Mouse (Mus musculus): Measurements from ENCODE around the gene Gtf2ird1.
"Not testable (repeated sequence)": the region's sequence is repeated elsewhere in the genome, so short reads cannot be mapped to it uniquely, and the experiment has no call there.

The Gtf2ird1 gene

DNA sequence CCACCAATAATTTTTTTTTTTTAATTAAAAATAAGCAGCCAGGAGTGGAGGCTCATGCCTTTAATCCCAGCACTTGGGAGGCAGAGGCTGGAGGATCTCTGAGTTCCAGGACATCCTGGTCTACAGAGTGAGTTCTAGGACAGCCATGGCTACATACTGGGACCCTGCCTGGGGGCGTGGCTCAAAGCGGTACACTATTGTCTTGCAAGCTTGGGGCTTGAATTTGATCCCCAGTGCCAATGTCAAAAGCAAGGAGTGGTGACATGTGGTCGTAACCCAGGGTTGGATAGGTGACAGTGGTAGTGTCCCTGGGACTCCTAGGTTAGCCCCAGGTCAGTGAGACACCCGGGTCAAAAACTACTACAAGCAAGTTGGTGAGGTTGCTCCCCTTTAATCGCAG is 114.8 kb downstream of the Gtf2ird1 start:
- DNase-seq, result no peak

DNA sequence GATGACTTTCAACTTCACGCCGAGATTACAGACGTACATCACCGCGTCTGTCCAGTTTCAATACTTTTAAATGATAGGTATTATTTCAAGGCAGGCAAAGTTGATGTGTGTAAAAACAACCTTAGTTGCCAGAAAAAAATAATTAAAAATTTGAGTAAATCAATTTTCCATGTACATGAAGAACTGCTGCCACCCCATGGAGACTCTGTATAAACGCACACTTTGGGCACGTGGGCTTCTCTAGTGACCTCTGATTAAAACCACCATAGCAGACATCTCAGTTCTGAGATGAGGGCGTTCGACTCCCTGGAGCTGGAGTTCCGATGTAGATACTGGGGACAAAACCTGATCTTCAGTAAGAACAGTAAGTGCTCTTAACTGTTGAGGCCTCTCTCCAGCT is 115.2 kb downstream of the Gtf2ird1 start:
- DNase-seq, result no peak

GRCm38 (mm10) chr5:134340101-134340522 is 116.4 kb downstream of the Gtf2ird1 start:
- DNase-seq, result no peak

- not testable (repeated sequence) for DNase-seq
These were observed 119.5 kb downstream of the Gtf2ird1 start for GRCm38 (mm10) chr5:134337012-134337411.

DNA sequence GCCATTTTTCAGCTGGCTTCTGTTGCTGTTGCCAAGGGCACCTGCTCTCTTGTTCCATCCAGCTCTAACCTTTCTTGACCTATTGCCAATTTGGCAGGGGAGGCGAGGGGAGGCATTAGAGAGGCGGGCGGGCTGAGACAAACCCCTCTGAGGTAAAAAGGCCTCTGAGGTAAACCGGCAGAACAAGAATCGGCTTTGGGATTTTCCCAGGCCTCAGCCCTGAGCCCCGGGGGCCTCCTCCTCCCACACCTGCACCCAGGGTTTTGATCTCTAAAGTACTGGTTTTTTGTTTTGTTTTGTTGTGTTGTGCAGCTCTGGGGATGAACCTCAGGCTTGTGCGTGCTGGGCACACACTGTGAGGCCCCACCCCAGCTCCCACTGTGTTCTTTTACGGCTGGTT is 123.8 kb downstream of the Gtf2ird1 start:
- DNase-seq, result peak; percentile 59 to 82

- peak; percentile 53 to 64 for DNase-seq
These were observed 126.4 kb downstream of the Gtf2ird1 start for GRCm38 (mm10) chr5:134330082-134330481.

DNA sequence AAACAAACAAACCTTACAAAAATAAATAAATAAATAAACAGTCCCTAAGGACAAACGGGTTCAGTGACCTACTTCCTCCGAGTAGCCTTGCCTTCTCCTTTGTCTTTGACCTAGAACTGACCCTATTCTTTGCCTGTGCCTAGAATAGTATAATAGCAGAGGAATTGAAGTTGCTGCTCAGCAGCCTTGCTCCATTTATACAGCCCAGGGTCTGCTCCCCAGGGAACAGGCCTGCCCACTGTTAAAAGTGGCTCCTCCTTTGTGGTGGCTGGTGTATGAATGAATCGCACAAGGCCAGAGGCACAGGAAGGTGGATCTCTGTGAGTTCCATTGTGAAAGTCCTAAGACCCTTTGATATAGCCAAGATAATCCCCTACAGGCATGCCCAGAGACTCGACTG is 127.2 kb downstream of the Gtf2ird1 start:
- no peak for DNase-seq

- no peak for DNase-seq
These were observed 128.0 kb downstream of the Gtf2ird1 start for GRCm38 (mm10) chr5:134328482-134329001.

- DNase-seq, result peak; percentile 40 to 48
These were observed 130.5 kb downstream of the Gtf2ird1 start for GRCm38 (mm10) chr5:134325856-134326566.

GRCm38 (mm10) chr5:134323869-134324268 is 132.6 kb downstream of the Gtf2ird1 start:
- peak in 1 of 2 experiments; percentile 43 for DNase-seq

DNA sequence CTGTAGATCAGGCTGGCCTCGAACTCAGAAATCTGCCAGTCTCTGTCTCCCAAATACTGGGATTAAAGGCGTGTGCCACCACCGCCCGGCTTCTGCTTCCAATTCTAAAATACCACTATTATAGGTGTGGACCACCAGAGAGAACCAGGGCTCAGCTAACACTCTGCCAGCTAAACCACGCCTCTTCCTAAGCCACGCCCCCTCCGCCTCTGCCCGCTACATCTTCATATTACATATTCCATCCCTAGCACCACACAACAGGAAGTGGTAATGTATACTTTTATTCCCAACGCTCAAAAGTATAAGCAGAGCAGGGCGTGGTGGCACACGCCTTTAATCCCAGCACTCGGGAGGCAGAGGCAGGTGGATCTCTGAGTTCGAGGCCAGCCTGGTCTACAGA is 133.2 kb downstream of the Gtf2ird1 start:
- no peak for DNase-seq

DNA sequence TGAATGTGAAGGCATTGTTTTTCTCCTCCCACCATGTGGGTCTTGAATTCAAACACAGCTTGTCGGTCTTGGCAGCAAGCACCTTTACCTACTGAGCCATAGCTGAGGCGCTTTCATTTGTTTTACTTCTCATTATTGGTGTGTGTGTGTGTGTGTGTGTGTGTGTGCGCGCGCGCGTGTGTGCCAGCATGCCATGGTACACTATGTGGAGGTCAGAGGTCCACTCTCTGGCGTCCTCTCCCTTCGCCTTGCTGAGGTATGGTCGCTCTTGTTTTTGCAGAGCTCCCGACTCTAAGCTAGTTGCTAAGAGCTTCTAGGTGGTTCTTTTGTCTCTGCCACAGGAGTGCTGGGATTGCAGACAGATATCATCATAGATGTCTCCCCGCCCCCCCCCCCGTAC is 134.2 kb downstream of the Gtf2ird1 start:
- DNase-seq, result no peak

DNA sequence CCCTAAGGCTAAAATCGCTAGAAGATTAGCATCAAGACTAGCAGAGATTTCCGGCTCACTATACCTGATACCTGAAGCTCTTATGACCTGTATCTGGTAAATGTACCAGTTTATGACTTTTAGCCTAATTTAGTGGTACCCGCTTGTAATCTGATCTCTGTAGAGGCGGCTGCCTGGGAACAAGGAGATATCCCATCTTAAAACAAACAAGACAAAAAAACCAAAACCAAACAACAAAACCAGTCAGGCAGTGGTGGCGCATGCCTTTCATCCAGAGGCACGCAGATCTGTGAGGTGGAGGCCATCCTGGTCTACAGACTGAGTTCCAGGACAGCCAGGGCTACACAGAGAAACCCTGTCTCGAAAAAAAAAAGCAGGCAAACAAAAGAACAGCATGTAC is 134.8 kb downstream of the Gtf2ird1 start:
- no peak for DNase-seq

GRCm38 (mm10) chr5:134318903-134319302 is 137.6 kb downstream of the Gtf2ird1 start:
- DNase-seq, result no peak

GRCm38 (mm10) chr5:134316721-134317120 is 139.8 kb downstream of the Gtf2ird1 start:
- no peak for DNase-seq

GRCm38 (mm10) chr5:134315623-134316350 is 140.7 kb downstream of the Gtf2ird1 start:
- DNase-seq, result peak; percentile 54 to 63

GRCm38 (mm10) chr5:134314688-134315622 is 141.6 kb downstream of the Gtf2ird1 start, which contains the start of gene Gtf2i:
Gtf2i (minus strand) TSS chr5:134314760.
- DNase-seq, result peak; percentile 96 to 97

GRCm38 (mm10) chr5:134314068-134314674 is 142.3 kb downstream of the Gtf2ird1 start:
- DNase-seq, result peak in 1 of 2 experiments; percentile 45

DNA sequence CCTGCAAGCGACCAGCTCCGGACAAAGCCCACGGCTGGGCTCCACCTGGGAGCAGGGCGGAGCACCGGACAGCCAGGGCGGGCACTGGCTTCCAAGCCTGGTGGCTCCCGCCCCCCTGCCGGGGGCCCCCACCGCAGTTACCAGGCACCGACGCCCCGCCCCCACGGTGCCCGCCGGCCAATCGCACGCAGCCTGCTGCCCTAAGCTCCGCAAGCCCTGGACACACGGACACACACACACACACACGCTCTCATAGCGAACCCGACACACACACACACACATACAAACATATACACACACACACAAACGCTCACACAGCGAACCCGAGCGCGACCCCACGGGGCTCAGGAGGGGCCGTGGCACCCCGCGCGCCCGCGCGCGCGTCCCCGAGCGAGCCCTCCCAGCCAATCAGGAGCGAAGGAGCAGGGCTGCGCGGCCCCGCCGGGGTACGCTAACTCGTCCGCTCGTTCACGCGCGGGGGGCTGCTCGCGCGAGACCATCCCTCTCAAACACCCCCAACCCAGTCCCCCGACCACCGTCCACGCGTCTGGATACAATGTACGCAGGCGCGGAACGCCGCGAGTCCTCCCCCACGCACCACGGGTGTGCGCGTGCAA is 143.0 kb downstream of the Gtf2ird1 start:
- DNase-seq, result peak; percentile 95 to 97

DNA sequence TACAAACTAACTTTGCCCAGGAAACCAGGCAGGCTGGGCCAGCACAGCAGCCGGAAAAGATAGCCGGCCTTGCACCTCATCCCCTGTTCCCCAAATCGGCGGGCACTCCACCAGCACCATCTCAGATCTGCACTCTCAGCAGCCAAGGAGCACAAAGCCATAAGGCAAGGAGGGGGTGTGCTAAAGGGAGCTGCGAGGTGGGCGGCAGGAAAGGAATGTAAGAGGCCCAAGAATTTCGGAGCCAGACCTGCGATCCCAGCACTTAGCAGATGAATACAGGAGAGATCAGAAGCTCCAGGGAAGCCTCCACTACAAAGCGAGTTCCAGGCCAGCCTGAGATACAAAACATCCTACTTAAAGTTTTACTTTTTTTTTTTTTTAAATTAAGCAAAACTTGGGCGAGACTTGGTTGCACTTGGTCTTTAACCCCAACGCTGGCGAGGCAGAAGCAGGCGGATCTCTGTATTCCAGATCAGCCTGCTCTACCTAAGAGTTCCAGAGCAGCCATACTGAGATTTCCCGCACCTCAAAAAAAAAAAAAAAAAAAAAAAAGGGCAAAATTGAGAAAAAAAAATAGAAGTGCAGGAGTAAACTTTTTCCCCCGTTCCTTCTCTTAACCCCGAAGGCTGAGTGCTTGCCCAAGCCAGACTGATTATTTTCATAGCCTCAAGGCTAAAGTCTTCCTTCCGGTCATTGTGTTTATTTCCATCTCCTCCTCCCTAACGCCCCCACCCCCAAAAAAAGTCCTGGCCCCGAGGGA is 143.6 kb downstream of the Gtf2ird1 start:
- peak in 1 of 2 experiments; percentile 15 for DNase-seq

DNA sequence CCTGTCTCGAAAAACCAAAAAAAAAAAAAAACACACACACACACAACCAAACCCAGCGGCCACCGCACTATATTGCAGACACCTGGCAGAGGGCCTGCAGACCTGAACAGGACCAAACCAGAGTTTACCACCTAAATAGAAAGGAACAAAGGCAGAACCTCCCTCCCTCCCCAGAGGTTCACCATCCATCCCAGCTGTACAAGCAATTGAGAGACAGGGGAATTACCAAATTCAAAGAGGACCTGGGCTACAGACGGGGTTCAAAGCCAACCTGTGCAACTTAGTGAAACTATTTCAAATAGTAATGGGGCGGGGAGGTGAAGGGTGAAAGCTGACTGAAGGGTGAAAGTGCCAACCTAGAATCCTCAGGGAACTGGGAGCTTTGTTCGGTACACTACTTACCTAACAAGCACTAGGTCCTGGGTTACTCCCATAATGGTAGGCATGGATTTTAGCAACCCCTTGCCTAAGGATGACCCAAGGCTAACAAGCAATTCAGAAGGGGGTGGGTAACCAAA is 144.6 kb downstream of the Gtf2ird1 start:
- no peak for DNase-seq

Measured in lung, adult 18-20 months (tissue).